Mouse (Mus musculus) CH12.LX (cell line): ENCODE data around the gene Il18. TPM values are rescaled to one million over a fixed set of nuclear protein-coding genes. Genes with fewer than 3 reads are reported as not detected.

Experiments used
- DNase-seq: peaks from one replicate; pipeline ENCODE4 v3.0.0-alpha.2; 2013; ENCODE audit errors: extremely low read depth
- H3K27ac ChIP-seq: 2 replicates; pipeline ENCODE4 v1.5.1; 2012; ENCODE audit warnings: low read depth, mild to moderate bottlenecking, control low read depth, moderate library complexity; ENCODE audit not compliant: insufficient read depth
- H3K27me3 ChIP-seq: replicated peaks from 2 replicates; pipeline ENCODE3; 2012; ENCODE audit warnings: inconsistent platforms
- H3K36me3 ChIP-seq, 2 experiments: replicated peaks in 1 of 2; 2 replicates each; pipeline versions ENCODE3 to v1.6.1; 2012; ENCODE audit warnings: inconsistent platforms in 1 of 2, low read length in 1 of 2, mild to moderate bottlenecking in 1 of 2, mixed read lengths in 1 of 2, moderate library complexity in 1 of 2; ENCODE audit not compliant: control insufficient read depth in 1 of 2, insufficient read depth in 1 of 2
- H3K4me1 ChIP-seq, 2 experiments: 2 replicates each; pipeline ENCODE4 v1.6.1; 2012; ENCODE audit warnings: inconsistent platforms in 1 of 2, moderate library complexity in 1 of 2; ENCODE audit not compliant: insufficient read depth in 2 of 2, control insufficient read depth in 1 of 2
- H3K4me2 ChIP-seq: 2 replicates; pipeline ENCODE4 v1.6.1; 2012; ENCODE audit warnings: low read depth, mild to moderate bottlenecking, control low read depth; ENCODE audit not compliant: poor library complexity, insufficient read depth, severe bottlenecking
- H3K4me3 ChIP-seq, 3 experiments: fragments of 150-350 bp in 1 of 3; sonication (generic) in 1 of 3; replicated peaks in 1 of 3; 2 replicates each; pipeline versions ENCODE3 to v1.5.1; 2011 to 2012; ENCODE audit warnings: low read depth in 2 of 3, low read length in 2 of 3, mild to moderate bottlenecking in 2 of 3, moderate library complexity in 2 of 3, control low read depth in 1 of 3, improper control_type of control experiment in 1 of 3, inconsistent platforms in 1 of 3, mixed read lengths in 1 of 3; ENCODE audit not compliant: poor library complexity in 1 of 3
- H3K79me2 ChIP-seq: replicated peaks from 2 replicates; pipeline ENCODE4 v1.6.1; 2012; ENCODE audit warnings: mild to moderate bottlenecking, moderate library complexity; ENCODE audit not compliant: control insufficient read depth, poor library complexity, insufficient read depth, severe bottlenecking; ENCODE audit errors: extremely low read depth
- H3K9ac ChIP-seq: 2 replicates; pipeline ENCODE4 v1.6.1; 2012; ENCODE audit warnings: low read depth, mild to moderate bottlenecking, control low read depth, moderate library complexity; ENCODE audit not compliant: insufficient read depth
- H3K9me3 ChIP-seq: replicated peaks from 2 replicates; pipeline ENCODE3; 2012; ENCODE audit warnings: low read length, inconsistent platforms, mixed read lengths
- BHLHE40 ChIP-seq: IDR thresholded peaks from 2 replicates; pipeline ENCODE4 v1.6.1; 2011; ENCODE audit warnings: mild to moderate bottlenecking, low read depth, low read length, improper control_type of control experiment
- CHD1 ChIP-seq: IDR thresholded peaks from 2 replicates; pipeline ENCODE4 v1.6.1; 2012; ENCODE audit warnings: low read depth, low read length, improper control_type of control experiment, inconsistent platforms
- CHD2 ChIP-seq: IDR thresholded peaks from 2 replicates; pipeline ENCODE4 v1.6.1; 2011; ENCODE audit warnings: low read length, improper control_type of control experiment
- CTCF ChIP-seq, 2 experiments: IDR thresholded peaks in 1 of 2; conservative IDR thresholded peaks in 1 of 2; 2 replicates each; pipeline ENCODE4 v1.5.1; 2011 to 2012; ENCODE audit warnings: low read depth in 2 of 2, low read length in 2 of 2, improper control_type of control experiment in 1 of 2, inconsistent platforms in 1 of 2, mild to moderate bottlenecking in 1 of 2, moderate library complexity in 1 of 2
- E2F4 ChIP-seq: IDR thresholded peaks from 2 replicates; pipeline ENCODE4 v1.6.1; 2011; ENCODE audit warnings: low read depth, low read length, improper control_type of control experiment; ENCODE audit not compliant: insufficient replicate concordance
- ELF1 ChIP-seq: IDR thresholded peaks from 2 replicates; pipeline ENCODE4 v1.6.1; 2014; ENCODE audit warnings: low read depth, mild to moderate bottlenecking, inconsistent platforms, low read length, improper control_type of control experiment
- EP300 ChIP-seq: IDR thresholded peaks from 2 replicates; pipeline ENCODE4 v1.6.1; 2011; ENCODE audit warnings: low read length, improper control_type of control experiment
- ETS1 ChIP-seq: conservative IDR thresholded peaks from 2 replicates; pipeline ENCODE4 v1.6.1; 2012; ENCODE audit warnings: low read depth, mild to moderate bottlenecking, inconsistent platforms, low read length, improper control_type of control experiment, moderate library complexity
- GABPA ChIP-seq: IDR thresholded peaks from 2 replicates; pipeline ENCODE4 v1.6.1; 2012; ENCODE audit warnings: low read depth, low read length, improper control_type of control experiment, inconsistent platforms; ENCODE audit not compliant: insufficient replicate concordance
- HCFC1 ChIP-seq: IDR thresholded peaks from 2 replicates; pipeline ENCODE4 v1.6.1; 2012; ENCODE audit warnings: low read depth, mild to moderate bottlenecking, inconsistent platforms, low read length, improper control_type of control experiment
- IRF4 ChIP-seq: IDR thresholded peaks from 2 replicates; pipeline ENCODE4 v1.6.1; 2014; ENCODE audit warnings: low read depth, mild to moderate bottlenecking, inconsistent platforms, low read length, improper control_type of control experiment
- JUN ChIP-seq: IDR thresholded peaks from 2 replicates; pipeline ENCODE4 v1.6.1; 2011; ENCODE audit warnings: low read depth, mild to moderate bottlenecking, low read length, improper control_type of control experiment, moderate library complexity; ENCODE audit not compliant: insufficient read depth
- JUND ChIP-seq: conservative IDR thresholded peaks from 2 replicates; pipeline ENCODE4 v1.6.1; 2011; ENCODE audit warnings: low read depth, low read length, improper control_type of control experiment
- KAT2A ChIP-seq: IDR thresholded peaks from 2 replicates; pipeline ENCODE4 v1.6.1; 2012; ENCODE audit warnings: low read length, improper control_type of control experiment, inconsistent platforms; ENCODE audit not compliant: insufficient replicate concordance
- MAFK ChIP-seq: IDR thresholded peaks from 2 replicates; pipeline ENCODE4 v1.6.1; 2011; ENCODE audit warnings: low read length, improper control_type of control experiment; ENCODE audit not compliant: insufficient replicate concordance
- MAX ChIP-seq: IDR thresholded peaks from 2 replicates; pipeline ENCODE4 v1.6.1; 2011; ENCODE audit warnings: low read length, improper control_type of control experiment
- MAZ ChIP-seq: IDR thresholded peaks from 2 replicates; pipeline ENCODE4 v1.6.1; 2012; ENCODE audit warnings: low read depth, mild to moderate bottlenecking, inconsistent platforms, low read length, improper control_type of control experiment, moderate library complexity
- MEF2A ChIP-seq: IDR thresholded peaks from 2 replicates; pipeline ENCODE4 v1.6.1; 2014; ENCODE audit warnings: low read depth, mild to moderate bottlenecking, inconsistent platforms, low read length, improper control_type of control experiment, borderline replicate concordance
- MXI1 ChIP-seq: IDR thresholded peaks from 2 replicates; pipeline ENCODE4 v1.6.1; 2011; ENCODE audit warnings: mild to moderate bottlenecking, low read depth, low read length, improper control_type of control experiment
- MYC ChIP-seq: IDR thresholded peaks from 2 replicates; pipeline ENCODE4 v1.6.1; 2011; ENCODE audit warnings: low read depth, mild to moderate bottlenecking, improper control_type of control experiment, low read length
- NELFE ChIP-seq: IDR thresholded peaks from 2 replicates; pipeline ENCODE4 v1.6.1; 2011; ENCODE audit warnings: low read depth, low read length, improper control_type of control experiment
- NRF1 ChIP-seq: IDR thresholded peaks from 2 replicates; pipeline ENCODE4 v1.6.1; 2014; ENCODE audit warnings: low read depth, mild to moderate bottlenecking, inconsistent platforms, low read length, improper control_type of control experiment, moderate library complexity
- PAX5 ChIP-seq: IDR thresholded peaks from 2 replicates; pipeline ENCODE4 v1.6.1; 2012; ENCODE audit warnings: low read length, inconsistent platforms, mixed read lengths
- POLR2A ChIP-seq: IDR thresholded peaks from 2 replicates; pipeline ENCODE4 v1.6.1; 2011; ENCODE audit warnings: low read depth, mild to moderate bottlenecking, improper control_type of control experiment, low read length
- POLR2AphosphoS2 ChIP-seq: IDR thresholded peaks from 2 replicates; pipeline ENCODE4 v1.6.1; 2011; ENCODE audit warnings: low read depth, low read length, improper control_type of control experiment
- RAD21 ChIP-seq: IDR thresholded peaks from 2 replicates; pipeline ENCODE4 v1.6.1; 2011; ENCODE audit warnings: low read depth, mild to moderate bottlenecking, low read length, improper control_type of control experiment, moderate library complexity
- RCOR1 ChIP-seq: conservative IDR thresholded peaks from 2 replicates; pipeline ENCODE4 v1.6.1; 2012; ENCODE audit warnings: low read depth, mild to moderate bottlenecking, inconsistent platforms, low read length, improper control_type of control experiment
- SIN3A ChIP-seq: IDR thresholded peaks from 2 replicates; pipeline ENCODE4 v1.6.1; 2012; ENCODE audit warnings: low read length, improper control_type of control experiment, inconsistent platforms
- SMC3 ChIP-seq: IDR thresholded peaks from 2 replicates; pipeline ENCODE4 v1.6.1; 2011; ENCODE audit warnings: low read depth, low read length, improper control_type of control experiment
- TBP ChIP-seq: conservative IDR thresholded peaks from 2 replicates; pipeline ENCODE4 v1.6.1; 2011; ENCODE audit warnings: low read depth, low read length, improper control_type of control experiment
- TCF12 ChIP-seq: IDR thresholded peaks from 2 replicates; pipeline ENCODE4 v1.6.1; 2014; ENCODE audit warnings: low read depth, mild to moderate bottlenecking, inconsistent platforms, low read length, improper control_type of control experiment
- UBTF ChIP-seq: IDR thresholded peaks from 2 replicates; pipeline ENCODE4 v1.6.1; 2012; ENCODE audit warnings: low read depth, mild to moderate bottlenecking, inconsistent platforms, low read length, improper control_type of control experiment, moderate library complexity
- USF1 ChIP-seq: IDR thresholded peaks from 2 replicates; pipeline ENCODE4 v1.6.1; 2014; ENCODE audit warnings: low read depth, mild to moderate bottlenecking, inconsistent platforms, low read length, improper control_type of control experiment
- USF2 ChIP-seq: conservative IDR thresholded peaks from 2 replicates; pipeline ENCODE4 v1.6.1; 2011; ENCODE audit warnings: low read depth, low read length, improper control_type of control experiment
- ZC3H11A ChIP-seq: IDR thresholded peaks from 2 replicates; pipeline ENCODE4 v1.6.1; 2012; ENCODE audit warnings: low read depth, mild to moderate bottlenecking, inconsistent platforms, low read length, improper control_type of control experiment
- ZKSCAN1 ChIP-seq: IDR thresholded peaks from 2 replicates; pipeline ENCODE4 v1.6.1; 2012; ENCODE audit warnings: low read depth, inconsistent platforms, low read length, improper control_type of control experiment, borderline replicate concordance
- ZMIZ1 ChIP-seq: IDR thresholded peaks from 2 replicates; pipeline ENCODE4 v1.6.1; 2012; ENCODE audit warnings: low read depth, mild to moderate bottlenecking, inconsistent platforms, low read length, improper control_type of control experiment
- ZNF384 ChIP-seq: IDR thresholded peaks from 2 replicates; pipeline ENCODE4 v1.6.1; 2012; ENCODE audit warnings: low read depth, low read length, improper control_type of control experiment, inconsistent platforms
- dilution Hi-C: fragments of 300-500 bp; cut with MboI; formaldehyde crosslinking; loops from 2 replicates; pipeline ENCODE4 v1.14.3; 2020; ENCODE audit warnings: low sequenced_read_pairs; ENCODE audit not compliant: extremely low pct_unique_long_range_greater_than_20kb, extremely low pct_ligation_motif_present
- in situ Hi-C: fragments of 300-500 bp; cut with MboI; formaldehyde crosslinking; loops from 3 replicates; pipeline ENCODE4 v1.14.3; 2019; ENCODE audit warnings: low sequenced_read_pairs, low pct_ligation_motif_present, low pct_unique_long_range_greater_than_20kb, mixed read lengths
- polyA plus RNA-seq: library from polyadenylated mRNA; unstranded; fragments of >175 nt; gene quantifications from 2 replicates; pipeline ENCODE4 v1.2.1, GENCODE M21; 2012; ENCODE audit warnings: low read depth; ENCODE audit not compliant: insufficient read length
- total RNA-seq, 2 experiments: library from RNA; depleted of rRNA; stranded (reverse); fragments of 300-350 nt in 1 of 2; fragments of >200 nt in 1 of 2; gene quantifications; 2 replicates each; pipeline ENCODE4 v1.2.3; 2012 to 2014

Il18 gene
- total and polyA plus RNA-seq, 3 experiments, result 0.56 to 0.98 (median 0.59) TPM

DNA sequence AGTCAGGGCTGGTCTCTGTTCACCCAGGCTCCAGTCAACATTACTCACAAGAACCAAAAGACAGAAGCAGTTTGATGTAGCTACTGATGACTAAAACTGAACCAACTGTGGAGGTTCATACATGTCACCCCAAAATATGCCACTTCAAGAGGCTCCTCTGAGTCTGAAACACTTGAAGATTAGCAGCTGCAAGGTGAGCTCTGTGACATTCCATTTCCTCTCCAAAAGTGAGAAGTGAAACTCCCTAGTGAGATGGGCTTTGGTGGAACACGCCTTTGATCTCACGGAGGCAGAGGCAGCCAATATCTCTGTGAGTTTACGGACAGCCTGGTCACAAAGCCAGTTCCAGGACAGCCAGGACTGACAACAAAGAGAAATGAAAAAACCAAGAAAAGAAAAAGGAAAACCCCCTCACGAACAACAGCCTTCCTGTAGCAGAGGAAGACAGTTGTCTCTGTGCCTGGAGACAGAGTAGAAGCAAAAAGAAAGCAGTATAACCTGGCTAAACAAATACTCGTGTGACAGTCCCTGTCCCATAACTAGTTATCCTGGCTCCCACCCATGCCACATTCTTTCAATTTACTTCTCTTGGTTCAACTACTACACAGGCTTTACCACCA, 6.7 kb upstream of the Il18 start:
- Histone ChIP-seq H3K79me2 (0 out of 2 replicates have a peak, but pooled peaks cover 1% of the 10 kb centered on the region), H3K4me1 (peaks cover 20 to 37% of the 10 kb centered on the region in 2 experiments), H3K27ac (peak overlapping the region; percentile 69), H3K27me3 (peaks cover 3% of the 10 kb centered on the region), H3K4me2 (peak overlapping the region; percentile 74), H3K9me3 (no peaks in the 10 kb centered on the region), H3K9ac (peak overlapping the region; percentile 44; the same call in 1 of the 2 replicates), H3K4me3 (no peak overlapping the region), H3K36me3 (no peaks in the 10 kb centered on the region)
- no peak for TF ChIP-seq TBP
- TF ChIP-seq ELF1, result 0 out of 2 replicates have a peak, but pooled peaks have one; percentile 12
- TF ChIP-seq POLR2A, result 0 out of 2 replicates have a peak, but pooled peaks have one; percentile 18
- no peak; the same call in 1 of the 2 replicates for TF ChIP-seq MAZ
- no peak for TF ChIP-seq NRF1
- TF ChIP-seq SMC3, result peak; percentile 8
- TF ChIP-seq ZNF384, result no peak; the same call in 1 of the 2 replicates
- no peak for TF ChIP-seq USF2
- no peak for TF ChIP-seq MYC
- TF ChIP-seq CTCF (conservative IDR thresholded peaks at IDR 0.05 in 1 of 2, IDR thresholded peaks at IDR 0.05 in 1 of 2; ENCODE audit: low read depth in 2 of 2, low read length in 2 of 2), result no peak
- peak; percentile 98 for TF ChIP-seq EP300
- TF ChIP-seq RAD21, result no peak; the same call in 1 of the 2 replicates
- no peak for TF ChIP-seq CHD1
- peak; percentile 97 for TF ChIP-seq IRF4
- TF ChIP-seq ZMIZ1, result no peak
- no peak for TF ChIP-seq UBTF
- TF ChIP-seq CHD2, result peak; percentile 61
- peak; percentile 71; the same call in 1 of the 2 replicates for TF ChIP-seq SIN3A
- no peak for TF ChIP-seq USF1
- TF ChIP-seq RCOR1, result peak; percentile 82
- no peak for TF ChIP-seq NELFE
- peak; percentile 86 for TF ChIP-seq TCF12
- TF ChIP-seq MXI1, result no peak; the same call in 1 of the 2 replicates
- TF ChIP-seq KAT2A, result no peak
- peak; percentile 33; the same call in 1 of the 2 replicates for TF ChIP-seq JUN
- TF ChIP-seq ZC3H11A, result no peak
- TF ChIP-seq MAFK, result peak; percentile 44; the same call in 1 of the 2 replicates
- TF ChIP-seq ETS1, result peak; percentile 59
- TF ChIP-seq POLR2AphosphoS2, result no peak
- TF ChIP-seq MAX, result no peak
- TF ChIP-seq HCFC1, result peak; percentile 25; the same call in 1 of the 2 replicates
- TF ChIP-seq GABPA, result no peak
- peak; percentile 66 for TF ChIP-seq MEF2A
- TF ChIP-seq JUND, result peak; percentile 71
- peak; percentile 59; the same call in 1 of the 2 replicates for TF ChIP-seq BHLHE40
- TF ChIP-seq PAX5, result no peak
- TF ChIP-seq ZKSCAN1, result no peak
- no peak for TF ChIP-seq E2F4
- dilution Hi-C loops (no loop called here), in situ Hi-C loops (loop anchor here (25.0 kb wide), 1 partner anchor 1011 kb away; no protein-coding TSS in a partner anchor)
- peak; percentile 86 for DNase-seq
